Mouse (Mus musculus): ENCODE data around the gene Hspa12a. TPM values are rescaled to one million over a fixed set of nuclear protein-coding genes. Genes with fewer than 3 reads are reported as not detected.

Gene Hspa12a
- total RNA-seq, 1 experiment = 2.9 TPM

DNA sequence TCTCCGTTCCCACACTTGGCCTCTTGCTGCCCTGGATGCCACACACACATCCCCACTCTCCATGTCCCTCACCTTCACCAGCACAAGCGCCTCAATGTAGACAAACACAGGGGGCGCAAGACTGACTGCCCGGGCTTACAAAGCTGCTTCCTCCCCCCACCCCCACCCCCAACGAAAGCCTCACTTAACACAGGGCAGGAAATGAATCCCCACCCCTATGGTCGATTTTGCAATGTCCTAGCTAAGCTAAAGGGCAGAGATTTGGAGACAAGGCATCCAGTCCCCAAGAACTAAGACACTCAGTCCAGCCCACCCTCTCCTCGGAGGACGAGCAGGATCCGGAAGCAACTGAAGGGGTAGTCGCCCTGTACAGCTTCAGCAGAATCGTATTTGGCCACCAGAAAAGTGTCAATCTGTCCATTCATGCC is 32.5 kb downstream of the Hspa12a start:
- H3K9ac ChIP-seq (ENCODE audit: insufficient read depth, low read depth, low read length, poor library complexity, severe bottlenecking) = peak overlapping the region; percentile 10; the same call in 1 of the 2 replicates
- H3K9me3 ChIP-seq (ENCODE audit: control insufficient read depth, insufficient read depth, low read depth, low read length) = no peaks in the 10 kb centered on the region
- H3K27ac ChIP-seq (ENCODE audit: insufficient read depth, low read depth, low read length, poor library complexity, severe bottlenecking) = no peak overlapping the region
- TF ChIP-seq ZNF384 (IDR thresholded peaks at IDR 0.05; ENCODE audit: low read depth, low read length) (no peak), HCFC1 (IDR thresholded peaks at IDR 0.05; ENCODE audit: borderline replicate concordance, insufficient read depth, low read length) (no peak), MAFK (IDR thresholded peaks at IDR 0.05; ENCODE audit: insufficient read depth, low read depth, low read length) (no peak), ZC3H11A (IDR thresholded peaks at IDR 0.05; ENCODE audit: borderline replicate concordance, low read depth, low read length) (no peak), CHD2 (IDR thresholded peaks at IDR 0.05; ENCODE audit: low read depth, low read length) (no peak)
- in situ Hi-C loops (cut with MboI; ENCODE audit: low sequenced_read_pairs in 2 of 2, unreplicated experiment in 2 of 2) = loop anchor here (10.0 to 25.0 kb wide), 2 partner anchors 294 to 301 kb away; partner anchors contain the start of gene Kcnk18 (in 1 of the 2)
- no peak for DNase-seq (ENCODE audit: low read depth, low spot score)
- H3K4me3 ChIP-seq (ENCODE audit: insufficient read depth in 1 of 2, low read depth in 1 of 2, low read length in 2 of 2, poor library complexity in 1 of 2, severe bottlenecking in 1 of 2) = peak overlapping the region; percentile 37 to 54; a peak in 3 of 4 replicates
- peaks cover 0 to 7% of the 10 kb centered on the region in 2 experiments; a peak in 2 of 4 replicates for H3K4me1 ChIP-seq (ENCODE audit: control insufficient read depth in 2 of 2, insufficient read depth in 2 of 2, low read length in 2 of 2, poor library complexity in 1 of 2)
- H3K36me3 ChIP-seq (ENCODE audit: control insufficient read depth, insufficient read depth, low read length, poor library complexity, severe bottlenecking) = no peaks in the 10 kb centered on the region

DNA sequence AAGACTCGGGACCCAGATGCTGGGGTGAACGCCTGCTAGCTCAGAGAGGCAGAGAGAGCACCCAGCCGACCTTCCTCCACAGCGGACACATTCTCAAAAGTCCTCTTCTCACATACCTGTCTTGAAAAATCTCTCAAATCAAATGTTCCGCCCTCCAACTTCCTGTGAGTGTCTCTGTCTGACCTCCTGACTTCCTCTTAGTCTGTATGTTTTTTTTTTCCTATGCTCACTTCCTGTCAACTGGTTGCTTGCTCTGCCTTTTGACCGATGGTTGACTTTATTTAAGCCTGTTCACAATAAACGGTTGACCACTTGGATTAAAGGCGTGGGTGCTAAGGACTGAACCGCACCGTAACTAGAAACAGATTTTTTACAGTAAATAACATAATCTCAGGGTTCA is 35.4 kb downstream of the Hspa12a start:
- Histone ChIP-seq H3K9ac (ENCODE audit: insufficient read depth, low read depth, low read length, poor library complexity, severe bottlenecking) (no peak overlapping the region), H3K4me3 (ENCODE audit: insufficient read depth in 1 of 2, low read depth in 1 of 2, low read length in 2 of 2, poor library complexity in 1 of 2, severe bottlenecking in 1 of 2) (no peak overlapping the region), H3K27ac (ENCODE audit: insufficient read depth, low read depth, low read length, poor library complexity, severe bottlenecking) (no peak overlapping the region), H3K9me3 (ENCODE audit: control insufficient read depth, insufficient read depth, low read depth, low read length) (no peaks in the 10 kb centered on the region), H3K36me3 (ENCODE audit: control insufficient read depth, insufficient read depth, low read length, poor library complexity, severe bottlenecking) (no peaks in the 10 kb centered on the region), H3K4me1 (ENCODE audit: control insufficient read depth in 2 of 2, insufficient read depth in 2 of 2, low read length in 2 of 2, poor library complexity in 1 of 2) (peaks cover 0 to 7% of the 10 kb centered on the region in 2 experiments; a peak in 1 of 4 replicates)
- no peak for DNase-seq (ENCODE audit: low read depth, low spot score)
- in situ Hi-C loops (cut with MboI; ENCODE audit: low sequenced_read_pairs in 2 of 2, unreplicated experiment in 2 of 2) = loop anchor here in 1 of 2 experiments (25.0 kb wide), 1 partner anchor 304 kb away; the partner anchor contains the start of gene Kcnk18
- TF ChIP-seq HCFC1 (IDR thresholded peaks at IDR 0.05; ENCODE audit: borderline replicate concordance, insufficient read depth, low read length) = no peak
- TF ChIP-seq MAFK (IDR thresholded peaks at IDR 0.05; ENCODE audit: insufficient read depth, low read depth, low read length) = no peak
- TF ChIP-seq ZC3H11A (IDR thresholded peaks at IDR 0.05; ENCODE audit: borderline replicate concordance, low read depth, low read length) = no peak
- no peak for TF ChIP-seq CHD2 (IDR thresholded peaks at IDR 0.05; ENCODE audit: low read depth, low read length)
- TF ChIP-seq ZNF384 (IDR thresholded peaks at IDR 0.05; ENCODE audit: low read depth, low read length) = no peak

DNA sequence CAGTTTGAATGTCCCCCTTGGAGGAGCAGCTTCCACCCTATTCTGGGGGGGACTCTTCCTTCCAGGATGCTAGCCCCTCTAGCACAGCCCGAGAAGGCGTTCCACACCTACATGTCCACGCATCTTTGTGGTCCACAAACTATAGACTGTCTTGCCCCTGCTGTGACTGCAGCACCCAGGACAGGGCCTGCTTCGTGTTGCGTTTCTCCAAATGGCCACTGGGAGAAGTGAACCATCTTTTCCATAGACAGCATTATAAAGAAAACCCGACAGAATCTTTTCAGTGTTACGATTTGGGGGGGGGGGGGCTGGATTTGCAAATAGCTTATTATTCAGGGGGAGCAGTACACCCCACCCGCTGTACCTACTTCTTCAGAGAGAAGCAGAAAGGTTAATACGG is 36.8 kb downstream of the Hspa12a start:
- Histone ChIP-seq H3K9me3 (ENCODE audit: control insufficient read depth, insufficient read depth, low read depth, low read length) (no peaks in the 10 kb centered on the region), H3K27ac (ENCODE audit: insufficient read depth, low read depth, low read length, poor library complexity, severe bottlenecking) (no peak overlapping the region), H3K9ac (ENCODE audit: insufficient read depth, low read depth, low read length, poor library complexity, severe bottlenecking) (no peak overlapping the region), H3K36me3 (ENCODE audit: control insufficient read depth, insufficient read depth, low read length, poor library complexity, severe bottlenecking) (no peaks in the 10 kb centered on the region), H3K4me1 (ENCODE audit: control insufficient read depth in 2 of 2, insufficient read depth in 2 of 2, low read length in 2 of 2, poor library complexity in 1 of 2) (peaks cover 0 to 5% of the 10 kb centered on the region in 2 experiments; a peak in 1 of 4 replicates), H3K4me3 (ENCODE audit: insufficient read depth in 1 of 2, low read depth in 1 of 2, low read length in 2 of 2, poor library complexity in 1 of 2, severe bottlenecking in 1 of 2) (no peak overlapping the region)
- TF ChIP-seq CHD2 (IDR thresholded peaks at IDR 0.05; ENCODE audit: low read depth, low read length) = no peak
- in situ Hi-C loops (cut with MboI; ENCODE audit: low sequenced_read_pairs in 2 of 2, unreplicated experiment in 2 of 2) = loop anchor here in 1 of 2 experiments (25.0 kb wide), 1 partner anchor 306 kb away; the partner anchor contains the start of gene Kcnk18
- DNase-seq (ENCODE audit: low read depth, low spot score) = no peak

GRCm38 (mm10) chr19:58903899-58904327 is 39.5 kb downstream of the Hspa12a start:
- peak; percentile 92 for TF ChIP-seq ZC3H11A (IDR thresholded peaks at IDR 0.05; ENCODE audit: borderline replicate concordance, low read depth, low read length)
- TF ChIP-seq CHD2 (IDR thresholded peaks at IDR 0.05; ENCODE audit: low read depth, low read length) = no peak
- H3K36me3 ChIP-seq (ENCODE audit: control insufficient read depth, insufficient read depth, low read length, poor library complexity, severe bottlenecking) = no peaks in the 10 kb centered on the region
- in situ Hi-C loops (cut with MboI; ENCODE audit: low sequenced_read_pairs in 2 of 2, unreplicated experiment in 2 of 2) = loop anchor here in 1 of 2 experiments (25.0 kb wide), 1 partner anchor 308 kb away; the partner anchor contains the start of gene Kcnk18
- no peak overlapping the region for H3K27ac ChIP-seq (ENCODE audit: insufficient read depth, low read depth, low read length, poor library complexity, severe bottlenecking)
- no peaks in the 10 kb centered on the region for H3K4me1 ChIP-seq (ENCODE audit: control insufficient read depth in 2 of 2, insufficient read depth in 2 of 2, low read length in 2 of 2, poor library complexity in 1 of 2)
- H3K9ac ChIP-seq (ENCODE audit: insufficient read depth, low read depth, low read length, poor library complexity, severe bottlenecking) = no peak overlapping the region
- peak overlapping the region; percentile 33 to 50; a peak in 2 of 4 replicates for H3K4me3 ChIP-seq (ENCODE audit: insufficient read depth in 1 of 2, low read depth in 1 of 2, low read length in 2 of 2, poor library complexity in 1 of 2, severe bottlenecking in 1 of 2)
- DNase-seq (ENCODE audit: low read depth, low spot score) = peak; percentile 64
- no peaks in the 10 kb centered on the region for H3K9me3 ChIP-seq (ENCODE audit: control insufficient read depth, insufficient read depth, low read depth, low read length)
